Mouse (Mus musculus) layer of hippocampus, postnatal 36 days (tissue): ENCODE measurements around the gene Suv39h1. TPM values are rescaled to one million over a fixed set of nuclear protein-coding genes. Genes with fewer than 3 reads are reported as not detected.
"Not testable (repeated sequence)": the region's sequence is repeated elsewhere in the genome, so short reads cannot be mapped to it uniquely, and the experiment has no call there.

ENCODE experiments used
- DNase-seq, 2 experiments: peaks; one replicate each; pipeline ENCODE4 v3.0.0; 2022
- total RNA-seq, 2 experiments: library from RNA; stranded (reverse); gene quantifications; 2 replicates each; pipeline ENCODE4 v1.2.3; 2021

Gene Suv39h1
- total RNA-seq: 10 to 100 TPM; 19.1 to 19.8 TPM

GRCm38 (mm10) chrX:8074430-8075014 lies at the start of gene Suv39h1:
Gene Suv39h1 (minus strand): TSS chrX:8074760.
- peak; percentile 90 to 93 for DNase-seq

DNA sequence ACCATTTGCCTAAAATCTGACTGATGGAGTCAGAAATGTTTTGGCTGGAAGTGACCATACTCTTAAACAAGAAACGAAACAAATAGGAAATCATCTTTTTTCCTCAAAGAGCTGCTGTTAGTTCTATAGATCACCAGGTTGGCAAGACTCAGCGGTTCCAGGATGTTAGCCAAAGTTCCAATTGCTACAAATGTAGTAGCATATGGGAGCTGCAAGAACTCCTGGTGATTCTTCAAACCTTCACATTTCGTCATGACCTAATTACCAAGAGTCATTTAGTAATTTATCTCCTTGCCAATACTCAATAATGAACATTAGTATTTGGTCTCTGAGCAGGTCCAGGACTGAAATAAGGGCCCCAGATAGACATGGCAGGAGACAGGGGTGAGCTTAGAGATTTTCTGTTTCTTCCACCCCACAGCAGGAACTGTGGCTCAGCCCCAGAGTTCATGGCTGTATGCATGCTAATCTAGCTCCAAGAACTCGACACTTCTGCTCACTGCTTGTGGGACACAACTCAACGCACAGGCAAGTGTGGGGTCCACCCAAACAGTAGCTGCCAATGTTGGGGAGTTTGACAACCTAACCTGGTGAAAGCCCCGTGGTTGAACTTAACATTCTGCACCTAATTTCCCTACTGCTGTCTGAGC lies 49.4 kb upstream of the Suv39h1 start:
- DNase-seq: no peak

GRCm38 (mm10) chrX:8117264-8117663 lies 42.7 kb upstream of the Suv39h1 start:
- no peak for DNase-seq

DNA sequence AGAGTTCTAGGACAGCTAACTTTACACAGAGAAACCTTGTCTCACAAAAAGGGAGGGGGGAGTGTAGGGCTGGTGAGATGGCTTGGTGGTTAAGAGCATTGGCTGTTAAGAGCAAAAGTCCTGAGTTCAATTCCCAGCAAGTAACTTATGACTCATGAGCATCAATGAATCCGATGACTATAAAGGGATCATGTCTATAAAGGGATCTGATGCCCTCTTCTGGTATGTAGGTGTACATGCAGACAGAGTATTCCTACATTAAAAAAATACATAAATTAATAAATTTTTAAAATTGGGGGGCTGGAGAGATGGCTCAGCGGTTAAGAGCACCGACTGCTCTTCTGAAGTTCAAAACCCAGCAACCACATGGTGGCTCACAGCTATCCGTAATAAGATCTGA lies 40.7 kb upstream of the Suv39h1 start:
- DNase-seq: no peak

DNA sequence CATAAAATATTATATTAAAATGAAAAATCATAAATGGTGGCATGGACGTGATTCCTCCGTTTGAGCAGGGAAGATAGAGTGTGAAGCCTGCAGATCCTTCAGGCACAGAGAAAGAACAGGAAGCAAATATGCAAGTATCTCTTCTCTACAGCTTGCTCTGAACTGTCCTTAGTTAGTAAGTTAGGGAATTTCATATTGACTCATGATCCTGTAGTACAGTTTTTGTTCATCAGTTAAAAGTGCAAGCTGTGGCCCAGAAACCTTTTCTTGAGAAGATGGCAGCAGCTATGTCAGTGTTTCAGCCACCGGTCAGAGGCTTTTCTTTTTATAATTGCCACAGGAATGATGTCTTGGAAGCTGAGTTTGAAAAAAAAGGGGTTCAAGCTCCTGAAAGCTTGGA lies 30.5 kb upstream of the Suv39h1 start:
- DNase-seq: no peak

DNA sequence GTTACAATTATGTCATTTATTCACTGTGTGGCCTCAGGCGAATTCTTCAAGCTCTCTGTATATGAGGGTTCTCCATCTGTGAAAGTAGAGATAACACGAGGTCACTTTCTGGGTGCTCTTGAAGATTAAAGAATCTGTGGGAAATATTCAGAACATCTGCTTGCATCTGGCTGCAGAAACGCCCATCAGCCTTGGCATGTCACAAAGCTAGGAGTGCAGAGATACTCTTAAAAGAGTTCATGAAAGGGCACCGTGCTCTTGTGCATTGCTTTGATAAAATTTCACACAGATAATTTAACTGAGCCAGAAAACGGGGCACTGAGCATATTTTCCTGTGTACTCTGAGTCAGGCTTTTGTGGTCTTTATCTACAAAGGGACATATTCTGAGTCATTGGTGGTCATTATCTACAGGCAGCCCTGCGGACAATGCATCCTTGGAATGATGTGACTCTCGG lies 27.7 kb upstream of the Suv39h1 start:
- DNase-seq: no peak

- DNase-seq: peak; percentile 32 to 45
Observed at GRCm38 (mm10) chrX:8101017-8101416, 26.5 kb upstream of the Suv39h1 start.

GRCm38 (mm10) chrX:8099435-8099834 lies 24.9 kb upstream of the Suv39h1 start:
- no peak for DNase-seq

- DNase-seq: peak; percentile 94 to 95
Observed at GRCm38 (mm10) chrX:8096787-8097242, 22.3 kb upstream of the Suv39h1 start.

DNA sequence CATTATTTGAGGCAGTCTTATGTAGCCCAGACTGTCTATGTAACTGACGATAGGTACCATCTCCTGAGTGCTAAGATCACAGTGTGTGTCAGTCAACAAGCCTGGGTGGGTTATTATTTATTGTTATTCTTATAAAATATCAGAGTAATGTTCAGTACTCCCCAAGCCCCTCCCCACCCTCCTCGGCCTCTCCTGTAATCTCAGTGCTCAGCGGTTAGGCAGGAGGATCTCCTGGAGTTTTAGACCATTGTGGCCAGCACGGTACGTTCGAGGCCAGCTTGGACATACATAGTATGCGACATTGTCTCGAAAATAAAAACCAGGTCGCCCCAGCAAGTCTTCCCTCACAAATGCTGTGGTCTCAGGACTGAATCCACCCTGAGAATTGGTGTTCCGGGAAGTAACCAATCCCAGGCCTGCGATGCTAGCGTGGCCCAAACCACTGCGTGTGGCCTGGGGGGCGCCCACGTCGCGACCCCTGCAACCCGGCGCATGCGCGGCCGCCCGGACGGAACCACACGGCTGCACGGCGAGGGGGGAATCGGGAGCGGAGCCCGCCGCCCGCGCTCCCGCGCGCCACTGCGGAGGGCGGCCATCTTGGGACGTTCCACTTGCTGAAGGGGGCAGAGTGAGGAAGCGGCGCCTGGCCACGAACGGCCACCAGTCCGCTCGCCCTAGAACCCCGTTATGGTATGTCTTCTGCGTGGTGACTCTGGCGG lies 21.7 kb upstream of the Suv39h1 start:
- DNase-seq: peak; percentile 89

DNA sequence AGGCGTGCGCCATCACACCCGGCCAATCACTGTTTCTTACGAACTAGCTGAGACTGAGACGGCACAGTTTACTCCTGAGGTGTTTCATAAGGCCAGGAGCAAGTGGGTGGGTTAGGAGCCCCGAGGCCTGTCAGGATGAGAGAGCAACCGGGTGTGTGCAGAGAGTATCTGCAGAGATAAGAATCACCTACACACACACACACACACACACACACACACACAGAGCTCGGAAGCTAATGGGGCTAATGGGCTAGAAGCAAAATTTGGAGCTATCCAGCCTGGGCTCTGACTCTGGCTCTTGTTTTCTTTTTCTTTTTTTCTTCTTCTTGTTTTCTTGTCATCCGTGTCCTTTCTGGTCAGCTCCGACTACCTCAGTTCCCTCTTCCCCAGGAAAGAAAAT lies 21.0 kb upstream of the Suv39h1 start:
- no peak for DNase-seq

GRCm38 (mm10) chrX:8090954-8091347 lies 16.4 kb upstream of the Suv39h1 start:
- not testable (repeated sequence) for DNase-seq

GRCm38 (mm10) chrX:8090346-8090953 lies 15.9 kb upstream of the Suv39h1 start, which contains the start of gene Was:
Gene Was (minus strand): TSS chrX:8090498.
- no peak for DNase-seq

GRCm38 (mm10) chrX:8089746-8090145 lies 15.2 kb upstream of the Suv39h1 start:
- no peak for DNase-seq

DNA sequence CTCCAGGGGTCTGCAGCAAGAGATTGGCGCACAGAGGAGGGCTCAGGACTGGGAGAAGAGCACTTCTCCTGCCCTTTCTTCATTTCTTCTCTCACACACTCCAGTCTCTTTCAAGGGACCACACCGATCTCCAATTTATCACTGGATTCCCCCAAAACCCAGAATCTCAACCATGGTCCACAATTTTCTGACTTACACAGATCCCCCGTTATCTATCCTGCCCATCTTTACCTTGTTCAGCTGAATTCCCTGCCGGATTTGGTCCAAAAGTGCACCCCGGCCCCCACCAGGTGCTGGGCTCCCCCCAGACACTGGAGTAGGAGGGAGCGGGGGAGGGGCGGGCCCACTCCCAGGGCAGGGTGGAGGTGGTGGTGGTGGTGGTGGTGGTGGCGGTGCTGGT lies 11.1 kb upstream of the Suv39h1 start:
- no peak for DNase-seq

GRCm38 (mm10) chrX:8084771-8085259 lies 10.3 kb upstream of the Suv39h1 start:
- no peak for DNase-seq

- no peak for DNase-seq
Observed at GRCm38 (mm10) chrX:8075104-8075503, 544 bp upstream of the Suv39h1 start.

DNA sequence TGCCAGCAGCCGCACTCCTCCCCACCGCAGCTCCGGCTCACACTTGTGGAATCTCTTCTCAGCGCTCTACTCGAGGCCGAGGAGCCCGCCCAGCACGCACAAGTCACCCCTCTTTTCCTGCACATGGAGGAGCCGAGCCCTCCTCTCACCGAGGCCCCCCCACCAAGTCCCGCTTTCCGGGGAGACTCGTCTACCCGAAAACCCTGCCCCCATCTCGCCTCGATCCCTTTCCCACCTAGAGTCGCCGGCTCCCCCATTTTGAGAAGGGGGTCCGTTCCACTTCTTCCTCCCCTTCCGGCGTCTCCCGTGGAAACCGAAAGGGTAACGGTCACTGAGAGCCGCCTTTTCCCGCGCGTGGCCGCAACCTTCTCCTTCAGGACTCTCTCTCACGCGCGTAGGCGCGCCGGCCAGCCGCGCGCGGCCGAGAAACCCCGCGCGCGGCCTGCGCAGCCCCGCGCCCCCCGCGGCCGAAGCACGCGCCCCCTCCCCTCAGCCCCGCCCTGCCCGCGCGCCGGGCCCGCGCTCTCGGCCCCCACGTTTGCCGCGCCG lies 605 bp downstream of the Suv39h1 start:
- peak in 1 of 2 experiments; percentile 6 for DNase-seq

GRCm38 (mm10) chrX:8069166-8069565 lies 5.4 kb downstream of the Suv39h1 start:
- DNase-seq: no peak

DNA sequence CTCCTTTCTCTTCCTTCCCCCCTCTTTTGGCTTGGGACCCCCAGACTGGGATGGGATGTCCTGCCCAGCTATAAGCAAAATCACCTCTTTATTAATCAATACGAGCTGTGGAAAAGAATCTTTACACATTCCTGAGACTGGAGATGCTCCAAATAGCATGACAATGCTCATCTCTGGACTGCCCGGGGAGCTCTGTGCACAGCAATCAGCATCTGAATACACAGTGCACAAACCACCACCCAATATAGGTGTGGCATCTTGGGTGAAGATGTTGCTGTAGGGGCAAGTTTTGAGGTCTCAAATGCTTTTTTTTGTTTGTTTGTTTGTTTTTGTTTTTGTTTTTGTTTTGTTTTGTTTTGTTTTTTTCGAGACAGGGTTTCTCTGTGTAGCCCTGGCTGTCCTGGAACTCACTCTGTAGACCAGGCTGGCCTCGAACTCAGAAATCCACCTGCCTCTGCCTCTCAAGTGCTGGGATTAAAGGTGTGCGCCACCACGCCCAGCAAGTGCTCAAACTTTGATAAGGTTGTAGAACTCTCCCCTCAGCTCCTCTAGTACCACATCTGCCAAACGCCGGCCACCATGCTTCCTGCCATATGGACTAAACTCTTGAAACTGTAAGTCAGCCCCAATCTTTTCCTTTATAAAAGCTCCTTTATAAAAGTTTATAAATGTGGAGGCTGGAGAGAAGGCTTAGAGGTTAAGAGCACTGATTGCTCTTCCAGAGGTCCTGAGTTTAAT lies 23.3 kb downstream of the Suv39h1 start:
- DNase-seq: not testable (repeated sequence)

- DNase-seq: no peak
Observed at GRCm38 (mm10) chrX:8033009-8033408, 41.6 kb downstream of the Suv39h1 start.

GRCm38 (mm10) chrX:8026811-8027210 lies 47.7 kb downstream of the Suv39h1 start:
- DNase-seq: no peak
